Mouse (Mus musculus): ENCODE data around the gene Kcnh4.

DNA sequence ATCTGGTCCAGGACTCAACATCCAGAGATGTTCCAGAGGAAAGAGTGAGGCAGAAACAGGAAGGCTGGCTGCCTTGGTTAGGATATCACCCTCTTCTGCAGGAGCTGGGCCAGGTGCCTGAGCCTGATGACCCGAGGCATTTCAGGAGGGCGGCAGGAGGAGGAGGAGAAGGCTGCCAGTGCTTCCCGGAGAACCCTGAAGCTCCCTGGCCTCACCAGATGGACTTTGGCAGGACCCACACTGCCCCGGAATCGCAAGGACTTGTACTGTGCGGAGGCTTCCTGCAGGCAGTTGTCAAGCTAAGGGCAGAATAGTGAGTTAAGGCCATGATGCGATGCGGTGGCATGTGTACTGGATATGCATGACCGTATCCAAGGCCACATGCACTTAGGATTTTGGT is 7.0 kb upstream of the Kcnh4 start:
- TF ChIP-seq HCFC1 (IDR thresholded peaks at IDR 0.05; ENCODE audit: borderline replicate concordance, insufficient read depth, low read length), result no peak
- TF ChIP-seq ZC3H11A (IDR thresholded peaks at IDR 0.05; ENCODE audit: borderline replicate concordance, low read depth, low read length), result no peak
- TF ChIP-seq CHD2 (IDR thresholded peaks at IDR 0.05; ENCODE audit: low read depth, low read length), result no peak
- no peak for TF ChIP-seq ZNF384 (IDR thresholded peaks at IDR 0.05; ENCODE audit: low read depth, low read length)

Data from ES-E14 (cell line).